Mouse (Mus musculus) urinary bladder, postnatal 0 days (tissue): Measurements from ENCODE around the gene Chuk. TPM values are rescaled to one million over a fixed set of nuclear protein-coding genes. Genes with fewer than 3 reads are reported as not detected.

Experiments
- polyA plus RNA-seq: library from polyadenylated mRNA; unstranded; fragments of >200 nt; fragmentation: Nextera tagmentation; extraction: Ambion mirVana; gene quantifications from 2 replicates; pipeline ENCODE4 v1.2.1, GENCODE M21; 2015

Chuk gene
- 19.4 and 23.0 TPM in 2 replicates for polyA plus RNA-seq

GRCm38 (mm10) chr19:44106831-44107660, at the start of gene Chuk:
TSS of gene Chuk (minus strand) at chr19:44107480.

GRCm38 (mm10) chr19:44145702-44146567, 38.7 kb upstream of the Chuk start, which contains the start of gene Bloc1s2:
TSS of gene Bloc1s2 (minus strand) at chr19:44146446.

DNA sequence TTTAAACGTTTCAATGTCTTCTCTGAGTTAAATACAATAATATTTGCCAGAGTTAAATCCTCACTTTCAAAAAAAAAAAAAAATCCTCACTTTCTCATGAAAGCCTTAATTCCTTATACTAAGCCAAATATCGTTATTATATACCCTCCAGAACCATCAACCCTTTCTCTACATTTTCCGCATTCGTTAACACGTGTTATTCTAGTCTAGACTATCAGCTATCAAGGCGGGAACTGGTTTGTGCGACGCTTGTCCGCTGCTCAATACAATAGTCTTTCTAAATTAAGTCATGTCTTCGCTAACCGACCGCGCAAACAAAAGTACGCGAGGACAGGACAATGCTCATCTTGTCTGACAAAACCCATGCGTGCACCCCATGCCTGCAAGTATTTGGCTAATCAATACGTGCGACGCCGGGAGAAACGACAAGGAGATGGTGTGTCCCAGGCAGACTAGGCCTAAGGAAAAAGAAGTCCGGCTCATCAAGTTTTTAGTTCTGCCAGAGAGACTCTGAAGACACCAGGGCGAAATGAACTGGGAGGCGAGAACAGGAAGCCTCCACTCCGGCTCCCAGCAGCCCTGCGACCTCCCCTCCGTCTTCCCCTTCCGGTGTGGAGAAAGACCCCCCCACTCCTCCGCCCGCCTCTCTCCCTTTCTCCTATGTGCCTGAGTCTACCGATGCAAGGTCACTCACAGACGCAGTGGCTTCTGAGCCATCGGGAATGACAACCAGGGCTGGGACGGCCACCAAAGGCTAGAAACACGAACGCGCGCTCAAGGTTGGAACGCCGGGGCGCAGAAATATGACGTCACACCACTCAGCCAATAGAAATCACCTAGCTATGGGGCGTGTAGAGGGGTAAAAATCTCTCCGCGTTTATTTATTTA, 28.0 kb upstream of the Chuk start, which contains the start of gene Cwf19l1:
Gene Cwf19l1 (minus strand): TSS at position 805 of the 888 bp plus-strand sequence.

DNA sequence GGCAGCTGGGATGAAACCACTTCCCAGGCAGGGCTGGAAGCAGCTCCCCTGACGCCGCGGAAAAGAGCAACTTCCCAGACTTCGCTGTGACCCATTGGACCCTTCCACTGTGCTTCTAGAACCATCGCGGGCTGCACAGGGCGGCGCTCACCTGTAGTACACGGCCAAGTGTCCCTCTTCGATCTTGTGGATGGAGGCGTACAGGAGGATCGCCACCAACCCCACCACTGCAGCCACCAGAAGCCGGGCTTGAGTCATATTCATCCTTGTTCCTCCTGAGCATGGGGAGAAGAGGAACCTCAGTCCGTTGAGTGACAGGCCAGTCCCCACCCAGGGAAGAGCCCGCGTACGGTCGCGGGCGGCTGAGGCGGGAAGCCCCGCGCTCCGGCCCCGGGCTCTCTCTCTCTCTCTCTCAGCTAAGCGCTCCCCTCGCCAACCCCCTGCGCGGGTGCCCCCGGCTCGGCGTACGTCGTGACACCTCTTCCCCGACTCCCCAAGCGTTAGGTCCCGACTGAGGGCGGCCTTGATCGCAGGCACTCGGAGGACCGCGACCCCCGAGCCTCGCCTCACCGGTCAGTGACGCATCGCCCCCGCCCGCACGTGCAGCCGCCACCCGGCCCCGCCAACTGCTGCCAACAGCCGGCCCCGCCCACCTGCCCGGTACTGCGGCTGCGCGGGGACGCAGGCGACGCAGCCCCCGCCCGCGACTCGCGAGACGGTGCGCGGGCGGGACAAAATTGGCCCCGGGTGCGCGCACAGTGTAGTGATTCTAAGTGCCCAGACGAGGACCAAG, 38.0 kb downstream of the Chuk start, which contains the start of gene Erlin1:
Gene Erlin1 (minus strand): TSS at position 665 of the 793 bp plus-strand sequence.

DNA sequence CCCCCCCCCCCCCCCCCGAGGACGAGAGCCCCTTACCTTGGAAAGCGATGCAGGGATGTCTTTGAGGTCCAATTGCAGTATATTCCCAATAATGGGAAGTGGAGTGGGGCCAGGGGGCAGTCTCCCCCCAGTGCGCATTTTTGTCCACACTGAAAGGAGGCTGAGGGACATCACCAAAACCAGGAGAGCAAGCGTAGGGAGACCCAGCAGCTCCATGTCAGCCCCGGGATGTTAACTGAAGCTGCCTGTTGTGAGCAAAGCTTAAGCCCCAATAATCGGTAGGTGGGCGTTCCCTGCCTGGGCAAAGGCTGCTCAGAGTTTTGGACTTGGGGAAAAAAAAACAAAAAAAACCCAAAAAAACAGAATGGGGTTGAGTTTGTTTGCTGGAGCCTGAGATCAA, 78.3 kb downstream of the Chuk start, which contains the start of gene Cyp2c23:
Gene Cyp2c23 (minus strand): TSS at position 237 of the 400 bp plus-strand sequence.

Other genes with a start within 250 kb of the Chuk start
- gene Dnmbp, start 167.3 kb downstream of the Chuk start, polyA plus RNA-seq, result 15.4 and 16.3 TPM in 2 replicates
- 0.12 and 0.25 TPM in 2 replicates for gene Cpn1, start 120.9 kb downstream of the Chuk start, polyA plus RNA-seq
- gene Cyp2c23, start 78.3 kb downstream of the Chuk start, polyA plus RNA-seq, result 0.79 and 0.97 TPM in 2 replicates
- gene Erlin1, start 37.7 kb downstream of the Chuk start, polyA plus RNA-seq, result 25.5 and 28.9 TPM in 2 replicates
- gene Cwf19l1, start 28.4 kb upstream of the Chuk start, polyA plus RNA-seq, result 12.0 and 15.1 TPM in 2 replicates
- 49.9 and 51.6 TPM in 2 replicates for gene Bloc1s2, start 39.0 kb upstream of the Chuk start, polyA plus RNA-seq
- not detected in 2 replicates for gene Pkd2l1, start 85.0 kb upstream of the Chuk start, polyA plus RNA-seq
- gene Scd3, start 95.8 kb upstream of the Chuk start, polyA plus RNA-seq, result not detected in 2 replicates
- gene Scd2, start 186.2 kb upstream of the Chuk start, polyA plus RNA-seq, result 57.6 and 114 TPM in 2 replicates
- 0.51 and 0.97 TPM in 2 replicates for gene Scd4, start 225.6 kb upstream of the Chuk start, polyA plus RNA-seq